Mouse (Mus musculus) myocyte (in vitro differentiated cells): Measurements from ENCODE around the gene Nt5dc2. TPM values are rescaled to one million over a fixed set of nuclear protein-coding genes. Genes with fewer than 3 reads are reported as not detected.

Experiments used
- H3K27me3 ChIP-seq: one replicate; pipeline ENCODE4 v1.6.1; 2011; ENCODE audit not compliant: control insufficient read depth, insufficient read depth, insufficient read length
- H3K36me3 ChIP-seq: one replicate; pipeline ENCODE4 v1.6.1; 2011; ENCODE audit not compliant: control insufficient read depth, insufficient read depth
- H3K4me2 ChIP-seq: one replicate; pipeline ENCODE4 v1.6.1; 2011; ENCODE audit warnings: low read depth, control low read depth
- H3K4me3 ChIP-seq: one replicate; pipeline ENCODE4 v1.5.1; 2011; ENCODE audit warnings: mild to moderate bottlenecking, control low read depth, moderate library complexity
- H3K79me2 ChIP-seq: one replicate; pipeline ENCODE4 v1.6.1; 2011; ENCODE audit not compliant: control insufficient read depth, insufficient read depth
- H3ac ChIP-seq: one replicate; pipeline ENCODE4 v1.6.1; 2011; ENCODE audit not compliant: control insufficient read depth, insufficient read length
- CEBPB ChIP-seq: IDR thresholded peaks from 2 replicates; pipeline ENCODE4 v1.6.1; 2011; ENCODE audit warnings: mild to moderate bottlenecking, moderate library complexity; ENCODE audit not compliant: poor library complexity, insufficient read depth, severe bottlenecking
- E2F4 ChIP-seq: IDR thresholded peaks from one replicate; pipeline ENCODE4 v1.6.1; 2011; ENCODE audit warnings: mild to moderate bottlenecking, control low read depth, moderate library complexity; ENCODE audit not compliant: insufficient read depth
- MAX ChIP-seq: IDR thresholded peaks from one replicate; pipeline ENCODE4 v1.6.1; 2011; ENCODE audit warnings: low read depth, mild to moderate bottlenecking, control low read depth
- MYOD1 ChIP-seq, 3 experiments: IDR thresholded peaks; one replicate each; pipeline ENCODE4 v1.6.1; 2011; ENCODE audit warnings: control low read depth in 2 of 3, low read depth in 2 of 3, mild to moderate bottlenecking in 2 of 3, moderate library complexity in 1 of 3; ENCODE audit not compliant: insufficient read length in 2 of 3, control insufficient read depth in 1 of 3
- MYOG ChIP-seq, 3 experiments: IDR thresholded peaks; one replicate each; pipeline ENCODE4 v1.6.1; 2011; ENCODE audit warnings: control low read depth in 2 of 3, low read depth in 2 of 3, mild to moderate bottlenecking in 2 of 3; ENCODE audit not compliant: insufficient read length in 2 of 3, control insufficient read depth in 1 of 3, insufficient read depth in 1 of 3
- POLR2A ChIP-seq: IDR thresholded peaks from one replicate; pipeline ENCODE4 v1.6.1; 2011; ENCODE audit warnings: low read depth, mild to moderate bottlenecking, control low read depth, moderate library complexity; ENCODE audit not compliant: insufficient read length
- POLR2AphosphoS2 ChIP-seq: IDR thresholded peaks from one replicate; pipeline ENCODE4 v1.6.1; 2011; ENCODE audit warnings: low read depth, control low read depth; ENCODE audit not compliant: insufficient read length
- REST ChIP-seq: IDR thresholded peaks from one replicate; pipeline ENCODE4 v1.6.1; 2011; ENCODE audit warnings: mild to moderate bottlenecking, control low read depth, moderate library complexity; ENCODE audit not compliant: insufficient read depth, insufficient read length
- SRF ChIP-seq: IDR thresholded peaks from one replicate; pipeline ENCODE4 v1.6.1; 2011; ENCODE audit warnings: low read depth; ENCODE audit not compliant: control insufficient read depth, insufficient read length
- TCF12 ChIP-seq: IDR thresholded peaks from one replicate; pipeline ENCODE4 v1.6.1; 2011; ENCODE audit warnings: mild to moderate bottlenecking, control low read depth; ENCODE audit not compliant: poor library complexity, insufficient read depth, severe bottlenecking
- TCF3 ChIP-seq: IDR thresholded peaks from one replicate; pipeline ENCODE4 v1.6.1; 2011; ENCODE audit warnings: low read depth, control low read depth; ENCODE audit not compliant: insufficient read length
- USF1 ChIP-seq: IDR thresholded peaks from one replicate; pipeline ENCODE4 v1.6.1; 2011; ENCODE audit warnings: low read depth, mild to moderate bottlenecking, control low read depth, moderate library complexity
- polyA plus RNA-seq: library from polyadenylated mRNA; unstranded; fragments of >200 nt; fragmentation: generic; extraction: Trizol; gene quantifications from one replicate; pipeline ENCODE4 v1.2.1, GENCODE M21; 2012; ENCODE audit warnings: missing spikeins

The Nt5dc2 gene
- polyA plus RNA-seq, 1 experiment: 243 TPM

GRCm38 (mm10) chr14:31165991-31166630, 35.3 kb downstream of the Nt5dc2 start:
- no peaks in the 10 kb centered on the region for H3K27me3 ChIP-seq
- no peaks in the 10 kb centered on the region for H3K79me2 ChIP-seq
- peak overlapping the region; percentile 10 for H3K4me2 ChIP-seq
- peaks cover 11% of the 10 kb centered on the region for H3K36me3 ChIP-seq
- H3ac ChIP-seq: no peak overlapping the region
- no peak overlapping the region for H3K4me3 ChIP-seq
- TF ChIP-seq MYOG (IDR thresholded peaks at IDR 0.05; ENCODE audit: control insufficient read depth in 1 of 3, insufficient read depth in 1 of 3, insufficient read length in 2 of 3, low read depth in 2 of 3) (no peak), MYOD1 (IDR thresholded peaks at IDR 0.05; ENCODE audit: control insufficient read depth in 1 of 3, insufficient read length in 2 of 3, low read depth in 2 of 3) (no peak), POLR2AphosphoS2 (no peak), REST (no peak), MAX (no peak), POLR2A (no peak), USF1 (no peak), SRF (no peak), CEBPB (no peak), TCF12 (no peak), E2F4 (no peak), TCF3 (no peak)

GRCm38 (mm10) chr14:31166827-31167226, 36.0 kb downstream of the Nt5dc2 start:
- H3K36me3 ChIP-seq: peaks cover 14% of the 10 kb centered on the region
- H3K4me2 ChIP-seq: no peak overlapping the region
- TF ChIP-seq MAX (no peak), POLR2AphosphoS2 (no peak), POLR2A (no peak), MYOD1 (IDR thresholded peaks at IDR 0.05; ENCODE audit: control insufficient read depth in 1 of 3, insufficient read length in 2 of 3, low read depth in 2 of 3) (peak in 2 of 3 experiments; percentile 28), E2F4 (no peak), REST (no peak), MYOG (IDR thresholded peaks at IDR 0.05; ENCODE audit: control insufficient read depth in 1 of 3, insufficient read depth in 1 of 3, insufficient read length in 2 of 3, low read depth in 2 of 3) (peak in 2 of 3 experiments; percentile 8 to 33), CEBPB (no peak), TCF3 (no peak), USF1 (no peak), TCF12 (no peak)
- no peaks in the 10 kb centered on the region for H3K79me2 ChIP-seq
- no peak overlapping the region for H3K4me3 ChIP-seq
- no peak overlapping the region for H3ac ChIP-seq
- H3K27me3 ChIP-seq: no peaks in the 10 kb centered on the region

- H3K27me3 ChIP-seq: no peaks in the 10 kb centered on the region
- peaks cover 30% of the 10 kb centered on the region for H3K36me3 ChIP-seq
- no peaks in the 10 kb centered on the region for H3K79me2 ChIP-seq
- no peak within 1 kb of the TSS for H3K4me3 ChIP-seq
- no peak within 1 kb of the TSS for H3ac ChIP-seq
- H3K4me2 ChIP-seq: no peak within 1 kb of the TSS
- TF ChIP-seq TCF12: no peak
- no peak for TF ChIP-seq POLR2AphosphoS2
- no peak for TF ChIP-seq SRF
- no peak for TF ChIP-seq CEBPB
- TF ChIP-seq MAX: no peak
- no peak for TF ChIP-seq MYOG (IDR thresholded peaks at IDR 0.05; ENCODE audit: control insufficient read depth in 1 of 3, insufficient read depth in 1 of 3, insufficient read length in 2 of 3, low read depth in 2 of 3)
- TF ChIP-seq REST: no peak
These were observed 37.6 kb downstream of the Nt5dc2 start, which contains the start of gene Stab1 for GRCm38 (mm10) chr14:31168425-31168824. Gene Stab1 (minus strand): TSS chr14:31168641.

- H3K27me3 ChIP-seq: no peaks in the 10 kb centered on the region
- H3K79me2 ChIP-seq: no peaks in the 10 kb centered on the region
- no peak overlapping the region for H3K4me2 ChIP-seq
- H3K4me3 ChIP-seq: no peak overlapping the region
- H3ac ChIP-seq: no peak overlapping the region
- no peak for TF ChIP-seq CEBPB
- TF ChIP-seq TCF3: no peak
- TF ChIP-seq POLR2AphosphoS2: peak; percentile 55
- no peak for TF ChIP-seq POLR2A
- peaks cover 38% of the 10 kb centered on the region for H3K36me3 ChIP-seq
These were observed 38.7 kb downstream of the Nt5dc2 start for GRCm38 (mm10) chr14:31169508-31169907.

- peaks cover 48% of the 10 kb centered on the region for H3K36me3 ChIP-seq
- no peak overlapping the region for H3K4me3 ChIP-seq
- H3K4me2 ChIP-seq: no peak overlapping the region
- H3K79me2 ChIP-seq: no peaks in the 10 kb centered on the region
- H3K27me3 ChIP-seq: no peaks in the 10 kb centered on the region
- TF ChIP-seq CEBPB: no peak
- no peak overlapping the region for H3ac ChIP-seq
These were observed 40.1 kb downstream of the Nt5dc2 start for GRCm38 (mm10) chr14:31170963-31171362.
